Mouse (Mus musculus) urinary bladder, postnatal 4 days (tissue): Measurements from ENCODE around the gene Bbs9.

Experiments used
- DNase-seq, 2 experiments: peaks; one replicate each; pipeline ENCODE4 v3.0.0; 2021 to 2022; ENCODE audit warnings: low spot score in 2 of 2

The Bbs9 gene

GRCm38 (mm10) chr9:22468170-22468898, 7.2 kb upstream of the Bbs9 start:
- DNase-seq = no peak

GRCm38 (mm10) chr9:22468899-22469259, 6.6 kb upstream of the Bbs9 start:
- no peak for DNase-seq

GRCm38 (mm10) chr9:22469643-22470042, 5.9 kb upstream of the Bbs9 start, which contains the start of gene Rp9:
Gene Rp9 (minus strand): TSS chr9:22469743.
- no peak for DNase-seq

GRCm38 (mm10) chr9:22476265-22476664, 750 bp downstream of the Bbs9 start:
- no peak for DNase-seq

GRCm38 (mm10) chr9:22478946-22479345, 3.4 kb downstream of the Bbs9 start:
- DNase-seq = no peak

GRCm38 (mm10) chr9:22483866-22484561, 8.5 kb downstream of the Bbs9 start:
- DNase-seq = no peak

GRCm38 (mm10) chr9:22484562-22485308, 9.2 kb downstream of the Bbs9 start:
- DNase-seq = peak in 1 of 2 experiments; percentile 21

- DNase-seq = no peak
Observed at GRCm38 (mm10) chr9:22486211-22486610, 10.7 kb downstream of the Bbs9 start.

- no peak for DNase-seq
Observed at GRCm38 (mm10) chr9:22488963-22489362, 13.4 kb downstream of the Bbs9 start.

GRCm38 (mm10) chr9:22494203-22494807, 18.8 kb downstream of the Bbs9 start:
- no peak for DNase-seq

- DNase-seq = no peak
Observed at GRCm38 (mm10) chr9:22495133-22495532, 19.6 kb downstream of the Bbs9 start.

- no peak for DNase-seq
Observed at GRCm38 (mm10) chr9:22497021-22497767, 21.7 kb downstream of the Bbs9 start.

GRCm38 (mm10) chr9:22502972-22503371, 27.5 kb downstream of the Bbs9 start:
- DNase-seq = no peak

- DNase-seq = no peak
Observed at GRCm38 (mm10) chr9:22503581-22503980, 28.1 kb downstream of the Bbs9 start.

GRCm38 (mm10) chr9:22505574-22505973, 30.1 kb downstream of the Bbs9 start:
- no peak for DNase-seq

- no peak for DNase-seq
Observed at GRCm38 (mm10) chr9:22515076-22515475, 39.6 kb downstream of the Bbs9 start.

- no peak for DNase-seq
Observed at GRCm38 (mm10) chr9:22518394-22519041, 43.0 kb downstream of the Bbs9 start.

- no peak for DNase-seq
Observed at GRCm38 (mm10) chr9:22523460-22523859, 47.9 kb downstream of the Bbs9 start.

- DNase-seq = no peak
Observed at GRCm38 (mm10) chr9:22530734-22531489, 55.4 kb downstream of the Bbs9 start.

- DNase-seq = no peak
Observed at GRCm38 (mm10) chr9:22532112-22532511, 56.6 kb downstream of the Bbs9 start.
